Mouse (Mus musculus) left cerebral cortex, postnatal 36 days (tissue): ENCODE measurements around the gene Arhgap24. TPM values are rescaled to one million over a fixed set of nuclear protein-coding genes. Genes with fewer than 3 reads are reported as not detected.
A peak's percentile ranks its signal among the peaks of the same experiment; 100 is the strongest.

Experiments used
- DNase-seq, 2 experiments: peaks; one replicate each; pipeline ENCODE4 v3.0.0; 2021 to 2022; ENCODE audit warnings: low spot score in 2 of 2, mixed read lengths in 1 of 2
- intact Hi-C: fragments of 180-260 bp; cut with DNase I; formaldehyde crosslinking; loops from one replicate; pipeline ENCODE4 v1.15.1; 2025
- total RNA-seq, 2 experiments: library from RNA; stranded (reverse); gene quantifications; 2 replicates each; pipeline ENCODE4 v1.2.3; 2021

Arhgap24 gene
- 1 to 10 TPM; 4.8 to 7.0 TPM for total RNA-seq

DNA sequence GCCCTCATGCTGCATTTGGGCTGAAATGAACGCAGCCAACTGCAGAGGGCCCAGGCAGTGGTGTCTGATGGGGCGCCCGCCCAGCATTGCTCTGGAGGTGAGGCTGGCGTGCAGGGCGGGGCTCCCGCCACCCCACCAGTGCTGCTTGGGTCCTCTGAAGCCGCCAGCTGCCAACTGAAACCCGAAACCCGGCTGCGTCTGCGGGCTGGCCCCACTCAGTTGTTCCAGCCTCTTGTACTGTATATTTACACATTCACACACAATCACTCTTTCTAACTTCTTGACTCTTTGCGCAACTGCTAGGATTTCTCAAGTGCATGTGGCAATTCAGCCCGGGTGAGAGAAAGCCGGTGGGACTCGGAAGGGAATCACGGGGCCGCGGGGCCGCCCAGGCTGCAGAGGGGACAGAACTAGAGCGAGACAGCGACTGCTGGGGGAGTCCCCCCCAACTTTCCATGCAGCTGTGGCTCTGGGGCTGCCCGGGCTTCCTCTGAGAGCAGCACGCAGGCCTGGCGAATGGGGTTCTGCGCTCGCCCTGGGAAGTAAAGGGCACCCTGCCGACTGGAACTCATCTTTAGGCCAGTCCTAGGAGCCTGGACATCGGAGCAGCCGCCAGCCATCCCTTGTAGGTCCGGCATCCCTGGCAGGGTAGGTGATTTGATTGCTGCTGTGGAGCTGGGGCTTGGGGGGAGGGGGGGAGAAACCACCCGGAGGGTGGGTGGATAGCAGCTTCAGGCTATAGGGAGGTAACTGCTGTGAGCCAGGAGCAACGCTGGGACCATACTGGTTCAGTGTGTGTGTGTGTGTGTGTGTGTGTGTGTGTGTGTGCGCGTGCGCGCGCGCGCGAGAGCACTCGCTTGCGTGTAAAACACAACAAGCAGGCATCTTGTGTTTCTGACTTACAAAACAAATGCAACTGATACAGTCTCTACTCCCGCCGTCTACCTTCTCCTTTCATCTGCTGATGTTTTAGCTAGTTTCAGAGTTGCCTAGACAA, at the start of gene Arhgap24:
Gene Arhgap24 (plus strand): TSS at position 177 of the 997 bp plus-strand sequence.
- intact Hi-C loops, result no loop called here
- DNase-seq, result peak; percentile 13 to 16

DNA sequence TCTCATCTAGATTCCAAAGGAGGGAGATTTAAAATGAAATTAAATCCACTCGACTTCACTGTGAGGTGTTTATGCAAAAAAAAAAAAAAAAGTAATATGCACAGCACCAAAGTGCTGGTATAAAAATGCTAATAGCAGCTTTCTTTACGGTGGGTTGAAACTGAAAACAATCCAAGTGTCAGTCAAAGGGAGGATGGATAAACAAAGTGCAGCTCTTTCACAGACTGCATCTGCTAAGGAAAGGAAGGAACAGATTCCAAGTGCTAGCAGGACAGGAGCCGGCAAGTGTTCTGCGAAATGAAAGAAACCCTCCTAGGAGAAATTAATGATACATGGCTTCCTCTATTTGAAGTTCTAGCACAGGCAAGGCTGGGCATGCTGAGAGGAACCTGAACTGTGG, 47.0 kb upstream of the Arhgap24 start:
- intact Hi-C loops, result no loop called here
- no peak for DNase-seq

DNA sequence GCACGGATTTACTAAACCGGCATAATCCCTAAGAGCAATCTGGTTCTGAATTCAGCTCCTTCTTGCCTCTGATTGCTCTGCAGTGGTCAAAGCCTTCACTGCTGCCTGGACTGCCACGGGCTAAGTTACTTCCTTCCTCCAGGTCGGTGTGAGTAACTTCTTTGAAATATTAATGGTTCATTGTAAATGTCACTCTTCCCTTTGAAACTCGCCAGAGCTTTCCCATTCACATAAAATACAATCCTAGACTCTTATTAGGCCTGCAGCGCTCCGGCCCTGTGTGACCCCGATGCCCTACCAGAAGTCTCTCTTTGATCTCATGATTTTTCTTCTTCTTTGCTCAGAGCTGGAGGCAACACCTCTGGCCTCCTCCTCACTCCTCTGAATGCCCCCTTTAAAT, 44.6 kb upstream of the Arhgap24 start:
- intact Hi-C loops, result no loop called here
- no peak for DNase-seq

DNA sequence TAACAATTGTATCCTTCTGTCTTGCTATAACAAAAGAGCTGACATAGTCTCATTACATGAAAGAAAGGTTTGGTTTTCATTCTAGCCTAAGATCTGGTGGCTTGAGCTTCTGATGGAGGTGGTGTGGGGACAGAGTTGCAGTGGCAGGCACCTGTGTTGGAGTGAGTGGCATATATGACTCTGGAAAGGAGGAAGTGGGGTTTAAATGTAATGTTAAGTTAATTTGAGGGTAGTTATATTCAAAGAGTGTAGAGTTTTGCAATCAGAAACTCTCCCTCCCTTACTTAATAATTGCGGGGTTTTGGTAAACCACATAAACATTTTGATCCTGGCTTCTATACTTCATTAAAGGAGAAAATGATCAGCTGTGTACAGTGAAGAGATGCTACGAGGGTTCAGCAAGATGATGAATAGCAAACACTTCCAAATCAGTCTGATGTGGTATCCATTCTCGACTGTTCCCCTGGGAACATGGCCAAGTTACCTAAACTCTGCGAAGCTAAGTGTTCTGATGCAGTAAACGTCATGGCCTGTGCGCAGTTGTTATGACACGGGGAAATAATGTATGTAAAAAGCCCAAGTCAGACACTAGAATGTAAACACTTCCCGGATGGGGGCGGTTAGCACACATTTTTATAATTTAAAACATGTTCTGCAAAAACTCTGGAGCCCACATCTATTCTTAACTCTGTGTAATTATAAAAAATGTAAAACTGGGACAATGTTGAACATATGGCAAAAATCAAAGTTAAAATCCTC, 41.9 kb upstream of the Arhgap24 start:
- intact Hi-C loops, result no loop called here
- DNase-seq, result peak; percentile 9 to 14

DNA sequence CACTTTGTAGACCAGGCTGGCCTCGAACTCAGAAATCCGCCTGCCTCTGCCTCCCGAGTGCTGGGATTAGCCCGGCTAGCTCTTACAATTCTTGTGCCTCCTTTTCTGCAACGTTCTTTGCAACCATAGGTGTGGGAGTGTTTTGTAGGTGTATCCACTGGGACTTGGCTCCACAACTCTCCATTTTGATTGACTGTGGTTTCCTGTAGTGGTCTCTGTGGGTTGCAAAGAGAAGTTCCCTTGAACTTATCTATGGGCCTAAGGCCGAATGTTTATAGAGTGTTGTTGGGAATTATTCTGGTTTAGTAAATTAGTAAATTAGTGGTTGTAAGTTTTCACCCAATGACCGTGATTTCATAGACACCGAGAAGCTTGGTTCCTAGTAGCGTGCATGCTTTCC, 33.8 kb upstream of the Arhgap24 start:
- intact Hi-C loops, result no loop called here
- DNase-seq, result no peak

DNA sequence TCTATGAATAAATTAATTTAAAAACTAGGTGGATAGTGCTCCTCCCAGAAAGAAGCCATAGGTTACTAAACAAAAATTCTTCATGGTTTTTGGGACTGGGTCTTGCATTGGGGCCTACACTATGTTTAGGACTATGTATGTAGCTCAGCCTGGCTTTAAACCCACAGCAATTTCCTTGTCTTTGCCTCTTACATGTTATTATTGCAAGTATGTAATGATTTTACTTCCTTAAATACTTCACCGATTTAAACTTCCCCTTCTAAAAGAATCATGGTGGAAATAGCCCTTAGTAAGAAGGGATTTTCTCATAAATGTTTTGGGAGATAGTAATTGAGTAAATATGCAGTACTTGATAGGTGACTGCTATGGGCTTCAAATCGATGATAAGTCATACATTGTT, 30.3 kb upstream of the Arhgap24 start:
- intact Hi-C loops, result no loop called here
- DNase-seq, result no peak

DNA sequence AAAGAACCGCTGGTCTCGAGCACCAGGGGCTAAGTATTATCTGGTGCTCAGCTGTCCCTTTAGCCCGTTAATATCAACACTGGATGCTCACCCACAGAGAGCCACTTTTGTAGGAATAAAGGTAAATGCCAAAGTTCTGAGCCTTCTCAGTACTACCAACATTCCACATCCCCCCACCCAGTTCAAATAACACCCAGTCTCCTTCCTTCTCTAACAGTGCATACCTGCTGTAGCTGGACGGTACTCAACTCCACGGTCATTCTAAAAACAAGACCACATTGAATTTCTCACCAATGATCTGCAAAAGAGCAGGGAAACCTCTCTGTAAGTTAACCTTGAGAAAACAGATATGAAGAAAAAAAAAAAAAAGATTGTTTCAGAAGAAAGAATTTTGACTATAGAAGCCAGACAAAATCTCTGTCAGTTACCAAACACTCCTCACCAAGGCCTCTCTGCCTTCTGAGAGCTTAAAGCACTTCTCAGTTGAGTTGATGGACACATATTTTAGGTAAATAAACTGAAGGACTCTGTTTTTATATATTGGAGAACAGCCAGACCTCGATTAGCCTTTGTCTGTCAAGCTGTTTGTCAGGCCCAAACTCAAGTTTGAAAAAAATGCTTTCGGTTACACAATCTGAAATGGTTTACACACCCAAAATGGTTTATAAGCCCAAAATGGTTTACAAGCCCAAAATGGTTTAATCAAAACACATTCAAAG, 29.0 kb upstream of the Arhgap24 start:
- no peak for DNase-seq
- intact Hi-C loops, result no loop called here

DNA sequence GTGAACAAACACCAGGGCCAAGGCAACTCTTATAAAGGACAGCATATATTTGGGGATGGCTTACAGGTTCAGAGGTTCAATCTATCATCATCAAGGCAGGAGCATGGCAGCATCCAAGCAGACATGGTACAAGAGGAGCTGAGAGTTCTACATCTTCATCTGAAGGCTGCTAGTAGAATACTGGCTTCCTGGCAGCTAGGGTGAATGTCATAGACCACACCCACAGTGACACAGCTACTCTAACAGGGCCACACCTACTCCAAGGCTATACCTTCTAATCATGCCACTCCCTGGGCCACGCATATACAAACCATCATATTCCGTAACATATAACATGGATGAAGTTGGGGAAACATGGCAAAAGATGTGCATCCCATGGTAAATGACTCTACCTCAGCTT, 27.9 kb upstream of the Arhgap24 start:
- intact Hi-C loops, result no loop called here

DNA sequence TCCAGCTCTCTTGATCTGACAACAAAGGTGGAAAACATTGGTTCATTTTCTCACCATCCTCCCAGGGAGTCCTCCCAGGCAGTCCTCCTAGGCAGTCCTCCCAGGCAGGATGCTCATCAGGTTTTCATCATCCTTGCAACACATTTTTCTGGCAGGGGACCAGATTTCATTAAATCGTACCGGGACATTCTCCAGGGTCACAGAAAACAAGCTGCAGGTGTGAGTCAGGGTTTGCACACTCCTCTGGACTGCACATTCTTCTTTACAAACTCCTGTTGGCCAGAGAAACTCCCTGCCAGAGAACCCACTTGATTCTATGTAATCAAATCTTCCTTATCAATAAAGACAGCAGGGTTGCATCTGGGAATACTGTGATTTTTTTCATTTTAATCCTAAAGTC, 25.9 kb upstream of the Arhgap24 start:
- intact Hi-C loops, result no loop called here
- DNase-seq, result no peak

More for the DNA sequence above, 27.9 kb upstream of the Arhgap24 start:
- DNase-seq, result no peak

DNA sequence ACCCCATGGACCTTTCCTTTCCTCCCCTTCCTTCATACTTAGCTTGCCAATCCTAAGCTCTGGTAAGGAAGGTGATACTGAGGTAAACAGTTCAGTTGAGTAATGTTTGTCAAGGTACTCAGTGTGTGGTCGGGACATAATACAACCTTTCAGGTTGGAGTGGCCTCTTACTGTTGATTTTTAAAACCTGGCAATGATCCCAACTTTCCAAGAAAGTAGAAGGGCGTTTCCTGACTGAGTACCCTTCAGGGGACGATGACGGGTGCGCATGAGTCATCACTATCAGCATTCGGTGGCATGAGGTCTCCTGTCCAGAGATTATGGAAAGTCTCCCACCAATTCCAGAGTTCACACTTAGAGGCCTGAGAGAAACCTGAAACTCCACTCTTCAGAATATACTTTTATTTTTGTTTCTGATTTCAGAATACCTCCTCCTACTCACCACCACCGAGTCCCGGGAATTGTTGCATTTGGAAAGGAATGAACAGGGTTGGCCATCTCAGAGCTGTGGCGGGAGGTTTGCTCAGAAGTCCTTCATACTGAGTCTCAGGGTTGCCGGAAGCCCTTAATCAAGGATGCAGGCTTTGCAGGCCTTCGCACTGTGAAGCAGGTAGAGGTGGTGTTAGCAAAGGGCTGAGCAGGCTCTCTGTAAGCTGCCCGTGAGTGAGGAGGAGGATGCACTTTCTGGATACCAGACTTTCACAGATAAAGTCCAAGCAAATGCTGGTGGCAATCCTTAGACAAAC, 20.6 kb upstream of the Arhgap24 start:
- DNase-seq, result no peak
- intact Hi-C loops, result no loop called here

DNA sequence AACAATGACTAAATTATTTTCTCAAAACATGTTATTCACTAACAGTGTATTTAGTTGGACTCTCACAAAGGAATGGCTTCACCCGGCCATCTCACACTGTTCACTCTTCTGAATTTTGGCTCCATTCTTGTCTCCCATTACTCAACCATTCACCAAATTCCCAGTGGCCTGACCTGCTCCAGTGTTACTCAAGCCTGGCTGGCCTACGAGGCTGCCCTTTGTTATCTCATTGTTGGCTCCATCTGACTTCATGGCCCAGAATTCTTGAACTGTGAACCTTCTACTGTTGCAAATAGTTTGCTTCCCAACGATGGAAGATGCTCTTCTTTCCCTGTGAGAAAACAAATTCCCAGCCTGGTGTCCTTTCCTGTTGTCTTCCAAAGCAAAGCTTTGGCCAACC, 18.2 kb upstream of the Arhgap24 start:
- intact Hi-C loops, result no loop called here
- no peak for DNase-seq

DNA sequence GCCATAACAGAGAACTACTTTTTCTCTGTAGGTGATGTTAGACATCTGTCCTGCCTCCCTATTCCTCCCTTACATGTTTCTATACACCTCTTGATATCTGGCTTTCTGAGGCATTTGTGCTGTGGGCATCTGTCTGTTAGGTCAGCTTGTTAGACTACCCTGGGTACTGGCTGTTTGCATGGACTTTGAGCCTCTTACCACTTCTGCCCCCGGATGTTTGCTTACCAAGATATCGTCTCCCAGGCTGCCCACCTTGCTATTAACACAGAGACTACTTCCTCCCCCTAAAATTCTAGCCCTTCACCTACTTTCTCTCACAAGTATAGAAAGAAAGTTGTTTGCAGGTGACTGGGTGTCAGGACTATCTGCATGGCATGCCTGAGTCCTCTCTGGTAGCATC, 15.8 kb upstream of the Arhgap24 start:
- intact Hi-C loops, result no loop called here
- DNase-seq, result no peak

DNA sequence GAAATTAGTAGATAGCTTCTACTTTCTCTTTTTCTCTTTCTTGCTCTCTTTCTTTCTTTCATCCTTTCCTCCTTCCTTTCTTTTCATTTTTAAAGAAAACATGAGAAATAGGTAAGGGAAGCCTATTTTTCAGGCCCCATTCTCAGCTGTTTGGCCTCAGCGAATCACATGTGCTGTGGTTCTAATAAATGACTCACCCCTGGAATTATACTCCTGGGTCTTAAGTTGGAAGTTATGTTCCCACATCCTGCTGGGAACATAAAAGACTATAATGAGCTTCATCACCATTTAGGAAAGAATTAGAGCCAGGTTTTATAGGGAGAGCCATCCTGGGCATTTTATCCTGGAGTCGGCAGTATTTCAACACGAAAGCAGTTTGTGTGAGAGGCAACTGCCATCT, 12.9 kb upstream of the Arhgap24 start:
- intact Hi-C loops, result no loop called here
- DNase-seq, result no peak

DNA sequence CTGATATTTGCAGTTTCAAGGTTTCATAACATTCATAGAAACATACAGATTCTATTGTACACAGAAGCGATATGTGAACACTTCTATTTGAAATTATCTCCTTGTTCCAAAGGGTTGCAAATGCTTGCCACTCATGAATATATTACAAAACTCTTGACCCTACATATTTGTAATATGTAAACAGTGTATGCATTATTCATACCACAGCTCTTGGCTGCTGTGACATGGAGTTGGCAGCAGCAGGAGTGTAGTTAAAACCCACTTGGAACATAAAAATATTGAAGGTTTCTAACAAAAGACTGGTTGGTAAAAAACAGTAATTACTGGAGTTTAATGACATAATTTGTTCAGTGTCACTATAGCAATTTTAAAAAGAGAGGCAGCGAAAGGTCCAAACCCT, 10.9 kb upstream of the Arhgap24 start:
- DNase-seq, result no peak
- intact Hi-C loops, result no loop called here

DNA sequence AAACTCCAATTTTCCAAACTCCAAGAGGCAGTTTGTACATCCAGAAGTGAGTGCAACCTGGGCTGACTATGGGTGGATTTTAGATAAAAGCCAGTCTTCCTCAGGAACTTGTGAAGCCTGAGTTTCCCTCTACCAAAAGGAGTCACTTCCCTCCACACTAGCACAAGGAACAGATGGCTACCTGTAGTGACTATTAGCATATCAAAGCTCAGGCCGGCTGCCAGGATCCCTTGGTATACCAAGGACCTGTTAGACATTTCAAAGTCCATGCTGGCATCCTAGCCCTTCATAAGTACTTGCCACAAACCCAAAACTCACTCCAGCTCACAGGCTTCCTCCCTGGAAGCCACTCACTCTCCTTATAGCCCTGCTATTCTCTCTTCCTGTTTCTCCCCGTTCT, 3.1 kb upstream of the Arhgap24 start:
- no peak for DNase-seq
- intact Hi-C loops, result no loop called here

DNA sequence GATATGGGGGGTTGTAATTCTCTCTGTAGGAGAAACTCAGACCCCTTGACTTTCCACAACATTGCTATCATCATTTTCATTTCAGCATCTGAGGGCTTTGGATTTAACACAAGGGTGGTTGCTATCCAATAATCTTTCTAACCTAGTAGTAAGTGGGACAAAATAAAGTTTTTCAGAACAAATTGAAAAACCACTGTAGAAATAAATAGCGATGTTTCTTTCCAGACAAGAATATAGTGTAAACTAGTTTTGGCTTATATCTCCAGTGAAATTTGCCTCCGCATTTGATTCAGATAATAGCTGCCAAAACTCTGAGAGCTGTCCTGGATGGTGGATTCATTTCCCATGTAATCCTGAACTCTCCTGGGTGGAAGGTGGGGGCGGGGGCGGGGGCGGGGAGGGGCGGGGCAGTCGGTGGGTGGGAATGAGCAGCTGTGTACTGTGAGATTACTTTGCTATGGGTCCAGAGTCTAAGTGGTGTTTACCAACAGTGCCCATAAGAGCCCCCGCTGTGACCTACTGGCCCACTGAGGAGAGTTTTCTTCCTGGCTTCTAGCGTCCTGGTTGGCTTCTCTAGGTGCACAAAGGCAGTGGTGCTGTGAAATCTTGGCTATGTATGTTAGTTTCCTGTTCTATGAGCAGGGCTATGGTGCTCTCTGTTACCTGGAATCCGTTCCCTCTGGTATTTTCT, 2.2 kb downstream of the Arhgap24 start:
- no peak for DNase-seq
- intact Hi-C loops, result no loop called here

DNA sequence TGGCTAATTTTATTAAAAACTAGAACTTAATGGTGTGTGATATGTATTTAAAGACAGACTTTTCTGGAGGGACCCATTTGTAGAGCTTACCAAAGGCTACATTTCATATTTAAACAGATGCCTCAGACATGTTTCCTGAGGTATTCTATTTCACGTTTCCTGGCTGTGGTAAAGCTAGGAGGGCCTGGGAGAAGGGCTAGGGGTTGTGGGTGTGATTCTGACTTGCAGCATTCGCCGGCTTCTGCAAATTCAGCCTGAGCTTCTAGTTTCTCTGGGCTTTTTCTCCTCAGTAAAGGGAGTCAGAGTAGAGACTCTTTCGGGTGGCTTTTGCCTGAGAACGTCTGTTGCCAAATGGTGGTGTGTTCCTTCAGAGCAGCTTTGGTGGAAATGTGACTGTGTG, 10.4 kb downstream of the Arhgap24 start:
- no peak for DNase-seq
- intact Hi-C loops, result no loop called here

DNA sequence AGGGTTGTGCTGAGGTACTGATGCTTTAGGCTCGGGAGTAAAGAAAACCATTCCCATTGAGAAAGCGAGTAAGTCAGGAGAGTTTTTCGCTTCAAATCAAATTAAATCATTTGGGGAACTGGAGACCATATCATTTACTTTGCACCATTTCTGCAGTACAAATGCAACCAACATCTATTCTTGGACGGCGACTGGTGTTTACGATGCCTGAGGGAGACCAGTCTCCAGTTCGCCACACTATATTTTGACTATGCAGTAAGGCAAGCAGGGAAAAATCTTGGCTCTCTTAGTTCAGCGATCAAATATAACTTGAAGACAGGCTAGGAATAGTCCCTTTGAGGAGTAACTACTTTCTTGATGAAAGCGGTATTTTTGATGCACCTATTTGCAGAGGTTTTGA, 11.0 kb downstream of the Arhgap24 start:
- no peak for DNase-seq

DNA sequence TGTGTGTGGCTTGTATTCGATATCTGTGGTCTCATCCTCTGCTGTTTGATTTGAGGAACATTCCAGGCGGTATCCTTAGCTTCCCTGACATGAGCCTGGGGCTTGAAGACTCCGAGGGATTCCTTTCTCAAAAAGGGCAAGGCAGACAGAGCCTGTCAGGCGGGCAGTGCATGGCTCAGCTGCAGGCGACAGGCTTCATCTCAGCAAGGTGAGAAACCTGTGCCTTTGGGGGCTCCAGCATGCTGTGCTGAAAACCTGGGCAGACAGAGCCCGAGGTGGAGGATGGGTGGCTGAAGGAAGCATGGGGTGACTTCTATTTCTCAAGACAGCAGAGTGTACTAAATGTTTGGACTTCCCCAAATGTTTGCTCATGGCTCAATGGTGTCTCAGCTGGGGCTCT, 13.6 kb downstream of the Arhgap24 start:
- DNase-seq, result no peak
- intact Hi-C loops, result no loop called here

More for the DNA sequence above, 11.0 kb downstream of the Arhgap24 start:
- intact Hi-C loops, result no loop called here
